Mouse (Mus musculus) CD4-positive, CD25-positive, alpha-beta regulatory T cell (primary cell): ENCODE measurements around the gene Smim24. TPM values are rescaled to one million over a fixed set of nuclear protein-coding genes. Genes with fewer than 3 reads are reported as not detected.

Experiments used
- polyA plus RNA-seq: library from polyadenylated mRNA; unstranded; fragments of 100-300 nt; shearing (Covaris generic); gene quantifications from one replicate; pipeline ENCODE4 v1.2.1, GENCODE M21; 2017

Smim24 gene
- polyA plus RNA-seq = 6.1 TPM

GRCm38 (mm10) chr10:81392781-81393185, at the start of gene Smim24:
Gene Smim24, plus strand, starts transcription at chr10:81393051.

GRCm38 (mm10) chr10:81350351-81351063, 42.3 kb upstream of the Smim24 start, which contains the start of gene Hmg20b:
Gene Hmg20b, minus strand, starts transcription at chr10:81350480.

GRCm38 (mm10) chr10:81356991-81357844, 35.6 kb upstream of the Smim24 start, which contains the start of gene Mfsd12:
Gene Mfsd12, plus strand, starts transcription at chr10:81357491.

GRCm38 (mm10) chr10:81365672-81366476, 27.0 kb upstream of the Smim24 start, which contains the start of gene 4930404N11Rik:
Gene 4930404N11Rik, minus strand, starts transcription at chr10:81365816.

GRCm38 (mm10) chr10:81377793-81378552, 14.9 kb upstream of the Smim24 start, which contains the start of gene Fzr1:
Gene Fzr1, minus strand, starts transcription at chr10:81378516.

GRCm38 (mm10) chr10:81383802-81384604, 8.8 kb upstream of the Smim24 start, which contains the start of the genes Dohh and Gm48551:
Gene Dohh, plus strand, starts transcription at chr10:81384428.
Gene Gm48551, plus strand, starts transcription at chr10:81384466.

GRCm38 (mm10) chr10:81388505-81389055, 4.3 kb upstream of the Smim24 start, which contains the start of gene Gm48552:
Gene Gm48552, plus strand, starts transcription at chr10:81389005.

Other genes with a start within 250 kb of the Smim24 start
- gene Pias4, start 225.1 kb upstream of the Smim24 start, polyA plus RNA-seq = 57.9 TPM
- gene Eef2, start 216.4 kb upstream of the Smim24 start, polyA plus RNA-seq = 670 TPM
- 96.8 TPM for gene Dapk3, start 210.0 kb upstream of the Smim24 start, polyA plus RNA-seq
- not detected for gene 4930442H23Rik, start 209.2 kb upstream of the Smim24 start, polyA plus RNA-seq
- gene Nmrk2, start 191.0 kb upstream of the Smim24 start, polyA plus RNA-seq = 0.28 TPM
- gene Atcay, start 162.2 kb upstream of the Smim24 start, polyA plus RNA-seq = 3.4 TPM
- 5.4 TPM for gene Zfr2, start 159.9 kb upstream of the Smim24 start, polyA plus RNA-seq
- 88.9 TPM for gene Matk, start 140.1 kb upstream of the Smim24 start, polyA plus RNA-seq
- gene Mrpl54, start 126.1 kb upstream of the Smim24 start, polyA plus RNA-seq = 106 TPM
- gene Apba3, start 126.1 kb upstream of the Smim24 start, polyA plus RNA-seq = 46.1 TPM
- 17.2 TPM for gene Tjp3, start 101.5 kb upstream of the Smim24 start, polyA plus RNA-seq
- gene Pip5k1c, start 100.1 kb upstream of the Smim24 start, polyA plus RNA-seq = 104 TPM
- gene Cactin, start 71.9 kb upstream of the Smim24 start, polyA plus RNA-seq = 70.5 TPM
- gene Tbxa2r, start 64.3 kb upstream of the Smim24 start, polyA plus RNA-seq = 73.4 TPM
- gene Gipc3, start 49.8 kb upstream of the Smim24 start, polyA plus RNA-seq = 0.24 TPM
- 42.7 TPM for gene Hmg20b, start 42.6 kb upstream of the Smim24 start, polyA plus RNA-seq
- gene Mfsd12, start 35.6 kb upstream of the Smim24 start, polyA plus RNA-seq = 6.1 TPM
- gene 4930404N11Rik, start 27.2 kb upstream of the Smim24 start, polyA plus RNA-seq = 3.2 TPM
- 65.5 TPM for gene Fzr1, start 14.5 kb upstream of the Smim24 start, polyA plus RNA-seq
- 44.3 TPM for gene Dohh, start 8.6 kb upstream of the Smim24 start, polyA plus RNA-seq
- 5.8 TPM for gene Gm48551, start 8.6 kb upstream of the Smim24 start, polyA plus RNA-seq
- 0.75 TPM for gene Gm48552, start 4.0 kb upstream of the Smim24 start, polyA plus RNA-seq
- gene Nfic, start 62.6 kb downstream of the Smim24 start, polyA plus RNA-seq = 21.0 TPM
- gene Celf5, start 89.7 kb downstream of the Smim24 start, polyA plus RNA-seq = 0.20 TPM
- gene Ncln, start 103.3 kb downstream of the Smim24 start, polyA plus RNA-seq = 164 TPM
- gene S1pr4, start 107.1 kb downstream of the Smim24 start, polyA plus RNA-seq = 90.1 TPM
- gene Gna15, start 131.2 kb downstream of the Smim24 start, polyA plus RNA-seq = 18.1 TPM
- gene Gna11, start 152.1 kb downstream of the Smim24 start, polyA plus RNA-seq = 17.2 TPM
- gene Aes, start 166.4 kb downstream of the Smim24 start, polyA plus RNA-seq = 1,254 TPM
- 2.0 TPM for gene Tle2, start 181.5 kb downstream of the Smim24 start, polyA plus RNA-seq
- 2.0 TPM for gene Tle6, start 208.0 kb downstream of the Smim24 start, polyA plus RNA-seq
- gene BC025920, start 213.2 kb downstream of the Smim24 start, polyA plus RNA-seq = 2.8 TPM
- 19.4 TPM for gene Sirt6, start 234.7 kb downstream of the Smim24 start, polyA plus RNA-seq
- gene Ankrd24, start 235.5 kb downstream of the Smim24 start, polyA plus RNA-seq = 2.4 TPM